Mouse (Mus musculus) naive thymus-derived CD4-positive, alpha-beta T cell, adult 2 months (primary cell): ENCODE results near the gene Wfdc13.

ENCODE experiments used
- DNase-seq: peaks from one replicate; pipeline ENCODE4 v3.0.0-alpha.2; 2011; ENCODE audit warnings: low read depth

Gene Wfdc13

GRCm38 (mm10) chr2:164684807-164685206 is at the start of gene Wfdc13:
Gene Wfdc13, plus strand, starts transcription at chr2:164685107.
- DNase-seq = no peak

- peak; percentile 13 for DNase-seq
These were observed 49.6 kb upstream of the Wfdc13 start for GRCm38 (mm10) chr2:164635266-164635665.

GRCm38 (mm10) chr2:164638696-164639095 is 46.2 kb upstream of the Wfdc13 start, which contains the start of gene Wfdc16:
Gene Wfdc16, minus strand, starts transcription at chr2:164638796.
- no peak for DNase-seq

GRCm38 (mm10) chr2:164641129-164641528 is 43.8 kb upstream of the Wfdc13 start:
- no peak for DNase-seq

GRCm38 (mm10) chr2:164641881-164642673 is 42.8 kb upstream of the Wfdc13 start:
- no peak for DNase-seq

GRCm38 (mm10) chr2:164655858-164656257 is 29.0 kb upstream of the Wfdc13 start, which contains the start of gene Wfdc10:
Gene Wfdc10, plus strand, starts transcription at chr2:164656046.
- peak; percentile 29 for DNase-seq

GRCm38 (mm10) chr2:164656483-164656882 is 28.4 kb upstream of the Wfdc13 start, which contains the start of gene Wfdc9:
Gene Wfdc9, minus strand, starts transcription at chr2:164656583.
- DNase-seq = no peak

- DNase-seq = no peak
These were observed 20.1 kb upstream of the Wfdc13 start for GRCm38 (mm10) chr2:164664851-164665250.

- DNase-seq = no peak
These were observed 14.6 kb upstream of the Wfdc13 start for GRCm38 (mm10) chr2:164670261-164670660.

- DNase-seq = no peak
These were observed 14.0 kb upstream of the Wfdc13 start for GRCm38 (mm10) chr2:164670938-164671337.

- no peak for DNase-seq
These were observed 10.9 kb upstream of the Wfdc13 start, which contains the start of gene Wfdc11 for GRCm38 (mm10) chr2:164673987-164674386. Gene Wfdc11, minus strand, starts transcription at chr2:164674087.

- no peak for DNase-seq
These were observed 8.8 kb upstream of the Wfdc13 start for GRCm38 (mm10) chr2:164676103-164676502.

- DNase-seq = no peak
These were observed 7.8 kb upstream of the Wfdc13 start for GRCm38 (mm10) chr2:164676916-164677685.

GRCm38 (mm10) chr2:164678848-164679625 is 5.9 kb upstream of the Wfdc13 start:
- peak; percentile 66 for DNase-seq

- DNase-seq = no peak
These were observed 5.0 kb upstream of the Wfdc13 start for GRCm38 (mm10) chr2:164679906-164680305.

- DNase-seq = no peak
These were observed 13.3 kb downstream of the Wfdc13 start, which contains the start of gene Spint4 for GRCm38 (mm10) chr2:164698201-164698600. Gene Spint4, plus strand, starts transcription at chr2:164698501.

GRCm38 (mm10) chr2:164700959-164701358 is 16.1 kb downstream of the Wfdc13 start:
- no peak for DNase-seq

- no peak for DNase-seq
These were observed 16.9 kb downstream of the Wfdc13 start for GRCm38 (mm10) chr2:164701761-164702160.

- DNase-seq = no peak
These were observed 19.3 kb downstream of the Wfdc13 start for GRCm38 (mm10) chr2:164704235-164704634.

GRCm38 (mm10) chr2:164705328-164705727 is 20.4 kb downstream of the Wfdc13 start:
- no peak for DNase-seq

GRCm38 (mm10) chr2:164705991-164706390 is 21.1 kb downstream of the Wfdc13 start:
- no peak for DNase-seq

- no peak for DNase-seq
These were observed 30.1 kb downstream of the Wfdc13 start, which contains the start of gene Spint5 for GRCm38 (mm10) chr2:164715005-164715404. Gene Spint5, plus strand, starts transcription at chr2:164715305.
